Mouse (Mus musculus): ENCODE measurements around the gene Mrm1. TPM values are rescaled to one million over a fixed set of nuclear protein-coding genes. Genes with fewer than 3 reads are reported as not detected.

The Mrm1 gene
- polyA plus RNA-seq, 1 experiment, result 13.5 TPM

DNA sequence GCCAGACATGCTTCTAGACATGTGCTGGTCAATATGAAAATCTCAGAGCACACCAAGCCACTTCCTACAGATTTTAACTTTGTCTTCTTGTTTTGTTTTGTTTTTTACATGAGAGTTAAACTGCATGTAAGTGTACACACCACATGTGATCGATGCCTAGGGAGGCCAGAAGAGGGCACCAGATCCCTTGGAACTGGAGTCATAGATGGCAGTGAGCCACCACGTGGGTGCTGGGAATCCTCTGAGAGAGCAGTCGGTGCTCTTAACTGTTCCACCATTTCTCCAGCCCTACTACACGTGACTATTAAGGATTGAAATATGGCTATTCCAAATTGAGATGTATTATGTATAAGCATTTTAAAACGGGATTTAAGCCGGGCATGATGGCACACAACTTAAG, 2.0 kb downstream of the Mrm1 start:
- 93% methylated on average over 6 of the region's 6 CpGs for WGBS
- no peak overlapping the region for H3K4me3 ChIP-seq (ENCODE audit: control insufficient read depth, insufficient read depth, low read length)
- H3K27ac ChIP-seq (ENCODE audit: control insufficient read depth, insufficient read depth, low read length), result no peak overlapping the region
- H3K27me3 ChIP-seq (ENCODE audit: control insufficient read depth, insufficient read depth, low read length), result no peaks in the 10 kb centered on the region
- DNase-seq, result no peak
- H3K36me3 ChIP-seq (ENCODE audit: control insufficient read depth, insufficient read depth, low read length), result no peaks in the 10 kb centered on the region
- TF ChIP-seq POLR2A (IDR thresholded peaks at IDR 0.05; ENCODE audit: control insufficient read depth, extremely low read depth, insufficient read depth, low read length, poor library complexity) (no peak), CTCF (IDR thresholded peaks at IDR 0.05; ENCODE audit: borderline replicate concordance, control insufficient read depth, extremely low read depth, insufficient read depth, low read length, poor library complexity) (no peak)
- no peaks in the 10 kb centered on the region; the same call in 1 of the 2 replicates for H3K4me1 ChIP-seq (replicated peaks; ENCODE audit: control insufficient read depth, insufficient read depth, low read length)

DNA sequence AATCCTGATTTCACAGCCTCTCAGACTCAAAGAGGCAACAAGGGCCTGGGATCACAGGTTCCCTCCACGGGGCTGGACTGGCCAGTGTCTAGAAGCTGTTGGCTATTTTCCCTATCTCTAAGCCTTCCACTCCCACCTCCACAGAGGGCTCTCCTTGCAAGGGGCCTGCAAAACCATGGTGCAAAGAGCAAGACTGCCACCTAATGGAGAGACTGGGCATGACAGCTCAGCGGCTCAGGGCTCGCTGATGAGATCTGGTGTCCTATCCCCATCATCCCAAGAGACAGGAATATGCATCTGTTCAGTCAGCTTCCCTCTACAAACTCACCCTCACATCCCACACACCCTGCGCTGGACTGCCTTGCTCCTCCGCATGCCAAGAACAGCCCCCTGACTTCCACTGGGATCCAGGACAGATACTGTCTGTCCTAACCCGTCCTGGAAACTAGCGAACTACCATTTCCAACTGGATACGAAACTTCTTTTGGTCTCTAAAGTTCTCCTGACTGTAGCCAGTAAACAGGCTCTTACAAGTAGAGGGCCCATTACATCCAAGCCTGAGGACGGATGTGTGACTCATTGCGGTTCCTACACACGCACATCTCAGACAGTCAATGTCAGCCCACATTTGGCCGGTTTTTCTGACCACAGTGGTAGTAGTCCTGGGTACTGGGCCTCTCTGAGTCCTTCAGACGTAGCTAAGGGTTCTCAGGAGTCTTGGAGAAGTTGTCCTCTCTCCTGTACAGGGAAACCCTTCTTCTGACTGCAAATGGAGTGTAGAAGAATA, 5.4 kb downstream of the Mrm1 start:
- H3K4me1 ChIP-seq (replicated peaks; ENCODE audit: control insufficient read depth, insufficient read depth, low read length), result no peaks in the 10 kb centered on the region
- DNase-seq, result peak; percentile 74

DNA sequence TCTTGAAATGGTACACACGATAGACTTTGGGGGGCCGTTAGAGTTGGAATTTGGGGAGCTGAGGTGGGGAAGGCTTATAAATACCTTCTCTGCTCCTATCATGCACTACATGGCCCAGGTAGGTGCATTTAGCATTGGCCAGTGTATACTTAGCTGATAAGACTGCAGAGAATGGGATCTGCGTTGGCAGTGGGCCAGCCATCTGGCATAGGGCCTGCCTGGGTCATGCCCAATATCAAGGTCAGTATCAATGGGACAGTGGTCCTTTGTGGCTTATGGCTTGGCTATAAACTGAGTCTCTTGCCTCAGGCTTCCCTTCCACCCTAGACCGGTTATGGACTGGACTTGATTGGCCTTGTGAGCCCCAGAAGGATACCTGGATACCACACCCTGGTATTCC, 14.9 kb downstream of the Mrm1 start:
- Histone ChIP-seq H3K27me3 (ENCODE audit: control insufficient read depth, insufficient read depth, low read length) (no peaks in the 10 kb centered on the region), H3K27ac (ENCODE audit: control insufficient read depth, insufficient read depth, low read length) (no peak overlapping the region), H3K4me3 (ENCODE audit: control insufficient read depth, insufficient read depth, low read length) (no peak overlapping the region), H3K4me1 (replicated peaks; ENCODE audit: control insufficient read depth, insufficient read depth, low read length) (no peaks in the 10 kb centered on the region), H3K36me3 (ENCODE audit: control insufficient read depth, insufficient read depth, low read length) (no peaks in the 10 kb centered on the region)
- 97% methylated on average over 4 of the region's 4 CpGs for WGBS
- TF ChIP-seq POLR2A (IDR thresholded peaks at IDR 0.05; ENCODE audit: control insufficient read depth, extremely low read depth, insufficient read depth, low read length, poor library complexity) (no peak), CTCF (IDR thresholded peaks at IDR 0.05; ENCODE audit: borderline replicate concordance, control insufficient read depth, extremely low read depth, insufficient read depth, low read length, poor library complexity) (no peak)
- no peak for DNase-seq

More for the DNA sequence above, 5.4 kb downstream of the Mrm1 start:
- TF ChIP-seq CTCF (IDR thresholded peaks at IDR 0.05; ENCODE audit: borderline replicate concordance, control insufficient read depth, extremely low read depth, insufficient read depth, low read length, poor library complexity), result peak; percentile 91; the same call in 1 of the 2 replicates
- TF ChIP-seq POLR2A (IDR thresholded peaks at IDR 0.05; ENCODE audit: control insufficient read depth, extremely low read depth, insufficient read depth, low read length, poor library complexity), result no peak
- no peak overlapping the region for H3K27ac ChIP-seq (ENCODE audit: control insufficient read depth, insufficient read depth, low read length)
- H3K27me3 ChIP-seq (ENCODE audit: control insufficient read depth, insufficient read depth, low read length), result no peaks in the 10 kb centered on the region
- H3K4me3 ChIP-seq (ENCODE audit: control insufficient read depth, insufficient read depth, low read length), result no peak overlapping the region
- H3K36me3 ChIP-seq (ENCODE audit: control insufficient read depth, insufficient read depth, low read length), result no peaks in the 10 kb centered on the region
- 72% methylated on average over 13 of the region's 13 CpGs for WGBS

DNA sequence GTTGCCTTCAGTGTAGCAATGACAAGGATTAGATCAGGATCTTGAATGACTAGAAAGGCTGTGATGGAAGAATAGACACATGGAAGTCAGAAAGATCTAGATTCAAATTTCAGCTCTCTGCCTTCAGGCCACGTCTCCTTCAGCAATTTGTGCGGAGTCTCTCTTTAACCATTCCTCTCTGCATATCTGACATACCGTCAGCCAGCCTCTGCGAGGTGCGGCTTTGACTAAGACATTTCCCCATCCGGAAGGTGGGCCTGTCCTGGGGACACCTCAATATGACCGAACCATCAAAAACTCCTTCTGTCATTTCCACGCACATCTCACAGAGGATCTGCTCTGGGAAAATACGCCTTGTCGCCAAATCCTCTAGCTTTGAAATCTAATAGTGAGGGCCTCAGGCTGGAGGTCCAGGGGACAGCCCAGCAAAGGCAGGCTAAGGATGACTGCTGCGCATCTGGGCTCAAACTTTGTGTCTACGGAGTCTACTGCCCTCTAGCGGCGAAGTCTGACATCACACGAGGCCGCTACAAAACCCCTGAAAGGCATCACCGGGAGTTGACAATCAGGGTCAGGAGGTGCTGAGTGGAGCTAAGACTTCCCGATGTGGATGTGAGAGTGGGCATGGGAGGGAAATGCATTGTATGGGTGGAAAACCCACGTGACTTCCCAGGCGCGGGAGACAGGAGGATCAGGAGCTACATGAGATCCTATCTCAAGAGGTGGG, 21.5 kb downstream of the Mrm1 start:
- Histone ChIP-seq H3K4me1 (replicated peaks; ENCODE audit: control insufficient read depth, insufficient read depth, low read length) (no peaks in the 10 kb centered on the region), H3K27ac (ENCODE audit: control insufficient read depth, insufficient read depth, low read length) (no peak overlapping the region), H3K4me3 (ENCODE audit: control insufficient read depth, insufficient read depth, low read length) (no peak overlapping the region), H3K27me3 (ENCODE audit: control insufficient read depth, insufficient read depth, low read length) (no peaks in the 10 kb centered on the region), H3K36me3 (ENCODE audit: control insufficient read depth, insufficient read depth, low read length) (no peaks in the 10 kb centered on the region)
- TF ChIP-seq CTCF (IDR thresholded peaks at IDR 0.05; ENCODE audit: borderline replicate concordance, control insufficient read depth, extremely low read depth, insufficient read depth, low read length, poor library complexity), result peak; percentile 94
- TF ChIP-seq POLR2A (IDR thresholded peaks at IDR 0.05; ENCODE audit: control insufficient read depth, extremely low read depth, insufficient read depth, low read length, poor library complexity), result no peak
- DNase-seq, result peak; percentile 66
- 27% methylated on average over 21 of the region's 21 CpGs for WGBS

DNA sequence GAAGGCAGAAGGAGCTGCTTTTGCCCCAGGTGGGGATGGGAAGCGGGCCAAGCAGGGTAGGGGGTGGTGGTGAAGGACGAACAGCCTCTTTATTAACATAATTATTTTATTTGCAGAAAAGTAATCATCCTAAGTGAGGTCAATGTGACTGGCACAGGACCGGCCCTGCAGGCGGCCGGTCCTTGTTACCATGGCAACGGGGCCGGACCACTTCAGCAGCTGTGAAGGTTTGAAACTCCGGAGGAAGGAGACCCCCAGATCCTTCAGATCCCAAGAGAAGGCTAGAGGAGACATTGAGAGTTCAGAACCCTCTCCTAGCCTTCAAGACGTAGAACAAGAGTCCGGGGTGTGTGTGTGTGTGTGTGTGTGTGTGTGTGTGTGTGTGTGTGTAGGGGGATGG, 22.3 kb downstream of the Mrm1 start:
- WGBS, result 64% methylated on average over 10 of the region's 10 CpGs
- Histone ChIP-seq H3K4me1 (replicated peaks; ENCODE audit: control insufficient read depth, insufficient read depth, low read length) (no peaks in the 10 kb centered on the region), H3K36me3 (ENCODE audit: control insufficient read depth, insufficient read depth, low read length) (no peaks in the 10 kb centered on the region), H3K27me3 (ENCODE audit: control insufficient read depth, insufficient read depth, low read length) (no peaks in the 10 kb centered on the region), H3K27ac (ENCODE audit: control insufficient read depth, insufficient read depth, low read length) (no peak overlapping the region), H3K4me3 (ENCODE audit: control insufficient read depth, insufficient read depth, low read length) (no peak overlapping the region)
- no peak for DNase-seq
- TF ChIP-seq CTCF (IDR thresholded peaks at IDR 0.05; ENCODE audit: borderline replicate concordance, control insufficient read depth, extremely low read depth, insufficient read depth, low read length, poor library complexity) (no peak), POLR2A (IDR thresholded peaks at IDR 0.05; ENCODE audit: control insufficient read depth, extremely low read depth, insufficient read depth, low read length, poor library complexity) (no peak)

DNA sequence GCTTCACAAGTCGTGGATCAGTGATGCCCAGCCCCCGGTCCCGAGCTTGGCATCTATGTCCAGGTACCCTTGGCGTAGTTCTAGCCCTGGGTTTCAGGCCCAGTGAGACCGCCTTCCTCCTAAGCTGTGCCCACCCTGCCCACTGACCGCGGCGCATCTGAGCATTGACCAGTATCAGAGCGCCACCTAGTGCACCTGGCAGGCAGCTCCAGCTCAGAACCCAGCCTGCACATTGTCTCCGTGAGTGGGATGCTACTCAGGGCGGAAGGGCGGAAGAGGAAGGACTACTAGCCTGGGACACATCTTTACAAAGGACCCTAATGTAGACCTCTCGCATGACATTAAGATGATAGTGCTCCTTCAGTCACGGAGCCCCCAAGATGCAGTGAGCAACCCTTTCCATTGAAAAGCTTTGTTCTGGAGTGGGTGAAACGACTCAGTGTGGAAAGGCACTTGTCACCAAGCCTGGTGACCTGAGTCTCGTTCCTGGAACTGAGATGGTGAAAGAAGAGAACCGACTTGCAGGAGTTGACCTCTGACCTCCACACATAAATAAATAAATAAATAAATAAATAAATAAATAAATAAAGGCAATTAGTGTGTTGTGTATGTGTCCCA, 24.7 kb downstream of the Mrm1 start:
- WGBS, result 14% methylated on average over 17 of the region's 17 CpGs
- H3K4me1 ChIP-seq (replicated peaks; ENCODE audit: control insufficient read depth, insufficient read depth, low read length), result no peaks in the 10 kb centered on the region
- no peak overlapping the region for H3K27ac ChIP-seq (ENCODE audit: control insufficient read depth, insufficient read depth, low read length)
- TF ChIP-seq POLR2A (IDR thresholded peaks at IDR 0.05; ENCODE audit: control insufficient read depth, extremely low read depth, insufficient read depth, low read length, poor library complexity) (no peak), CTCF (IDR thresholded peaks at IDR 0.05; ENCODE audit: borderline replicate concordance, control insufficient read depth, extremely low read depth, insufficient read depth, low read length, poor library complexity) (peak; percentile 76; the same call in 1 of the 2 replicates)
- H3K36me3 ChIP-seq (ENCODE audit: control insufficient read depth, insufficient read depth, low read length), result no peaks in the 10 kb centered on the region
- DNase-seq, result peak; percentile 48
- no peak overlapping the region for H3K4me3 ChIP-seq (ENCODE audit: control insufficient read depth, insufficient read depth, low read length)
- H3K27me3 ChIP-seq (ENCODE audit: control insufficient read depth, insufficient read depth, low read length), result no peaks in the 10 kb centered on the region

Data from thymus, adult 2 months (tissue).